Mouse (Mus musculus) olfactory bulb, adult 2 months (tissue): ENCODE results near the gene Klhl18. TPM values are rescaled to one million over a fixed set of nuclear protein-coding genes. Genes with fewer than 3 reads are reported as not detected.

Experiments used
- H3K27ac ChIP-seq: fragments of 200-500 bp; 2 replicates; pipeline ENCODE4 v1.5.1; 2012; ENCODE audit warnings: low read depth, low read length; ENCODE audit not compliant: insufficient read depth
- H3K4me1 ChIP-seq: fragments of 200-500 bp; 2 replicates; pipeline ENCODE4 v1.6.1; 2012; ENCODE audit warnings: low read length; ENCODE audit not compliant: control insufficient read depth, insufficient read depth
- H3K4me3 ChIP-seq: fragments of 200-500 bp; 2 replicates; pipeline ENCODE4 v1.5.1; 2012; ENCODE audit warnings: mild to moderate bottlenecking, low read depth, low read length, moderate library complexity; ENCODE audit not compliant: insufficient read depth
- CTCF ChIP-seq: fragments of 200-500 bp; IDR thresholded peaks from 2 replicates; pipeline ENCODE4 v1.5.1; 2012; ENCODE audit warnings: low read depth, mild to moderate bottlenecking, low read length, moderate library complexity; ENCODE audit not compliant: insufficient read depth
- POLR2A ChIP-seq: fragments of 200-500 bp; IDR thresholded peaks from 2 replicates; pipeline ENCODE4 v1.6.1; 2012; ENCODE audit warnings: mild to moderate bottlenecking, low read depth, low read length, moderate library complexity; ENCODE audit not compliant: insufficient read depth
- WGBS: fragments of 180-500 bp; shearing (Covaris S2); methylation state at CpG from one replicate; pipeline ENCODE4 v1.1.7; 2018; 5-methylcytosine and 5-hydroxymethylcytosine counted together
- polyA plus RNA-seq: library from polyadenylated mRNA; stranded (reverse); fragments of >200 nt; gene quantifications from 2 replicates; pipeline ENCODE4 v1.2.4, GENCODE M21; 2012; ENCODE audit warnings: low replicate concordance; ENCODE audit not compliant: missing spikeins, insufficient read depth, insufficient read length

Klhl18 gene
- polyA plus RNA-seq, 1 experiment, result not detected

GRCm38 (mm10) chr9:110436041-110436440 is 40.5 kb downstream of the Klhl18 start:
- no peak for TF ChIP-seq CTCF
- no peak for TF ChIP-seq POLR2A
- Histone ChIP-seq H3K27ac (no peak overlapping the region), H3K4me1 (peaks cover 2% of the 10 kb centered on the region; the same call in 1 of the 2 replicates), H3K4me3 (no peak overlapping the region)
- 90% methylated on average over 11 of the region's 11 CpGs for WGBS

- Histone ChIP-seq H3K4me1 (peaks cover 2% of the 10 kb centered on the region; the same call in 1 of the 2 replicates), H3K27ac (no peak overlapping the region), H3K4me3 (no peak overlapping the region)
- no peak for TF ChIP-seq POLR2A
- TF ChIP-seq CTCF, result no peak
- 98% methylated on average over 2 of the region's 2 CpGs for WGBS
These were observed 43.4 kb downstream of the Klhl18 start for GRCm38 (mm10) chr9:110433045-110433444.

GRCm38 (mm10) chr9:110431241-110431640 is 45.3 kb downstream of the Klhl18 start:
- Histone ChIP-seq H3K27ac (peak overlapping the region; percentile 39; the same call in 1 of the 2 replicates), H3K4me1 (peaks cover 2% of the 10 kb centered on the region; the same call in 1 of the 2 replicates), H3K4me3 (no peak overlapping the region)
- 42% methylated on average over 8 of the region's 8 CpGs for WGBS
- TF ChIP-seq CTCF (no peak), POLR2A (no peak)

GRCm38 (mm10) chr9:110419511-110420112 is 56.9 kb downstream of the Klhl18 start, which contains the start of gene Ngp:
Gene Ngp, plus strand, starts transcription at chr9:110419747.
- TF ChIP-seq POLR2A (no peak), CTCF (no peak)
- H3K27ac ChIP-seq, result no peak within 1 kb of the TSS
- WGBS, result 91% methylated on average over 12 of the region's 12 CpGs
- H3K4me1 ChIP-seq, result no peaks in the 10 kb centered on the region
- H3K4me3 ChIP-seq, result no peak within 1 kb of the TSS

- H3K27ac ChIP-seq, result no peak overlapping the region
- no peak for TF ChIP-seq CTCF
- TF ChIP-seq POLR2A, result no peak
- no peak overlapping the region for H3K4me3 ChIP-seq
- H3K4me1 ChIP-seq, result no peaks in the 10 kb centered on the region
- WGBS, result 52% methylated on average over 9 of the region's 9 CpGs
These were observed 62.7 kb downstream of the Klhl18 start for GRCm38 (mm10) chr9:110413785-110414184.

GRCm38 (mm10) chr9:110412926-110413325 is 63.6 kb downstream of the Klhl18 start:
- Histone ChIP-seq H3K27ac (no peak overlapping the region), H3K4me3 (no peak overlapping the region), H3K4me1 (no peaks in the 10 kb centered on the region)
- 59% methylated on average over 7 of the region's 7 CpGs for WGBS
- no peak for TF ChIP-seq CTCF
- TF ChIP-seq POLR2A, result no peak

GRCm38 (mm10) chr9:110410908-110411887 is 65.3 kb downstream of the Klhl18 start:
- Histone ChIP-seq H3K4me3 (no peak overlapping the region), H3K4me1 (peaks cover 5% of the 10 kb centered on the region), H3K27ac (no peak overlapping the region)
- WGBS, result 33% methylated on average over 6 of the region's 6 CpGs
- 0 out of 2 replicates have a peak, but pooled peaks have one; percentile 18 for TF ChIP-seq CTCF
- TF ChIP-seq POLR2A, result no peak

- H3K27ac ChIP-seq, result peak within 1 kb of the TSS; percentile 92
- TF ChIP-seq CTCF, result no peak
- TF ChIP-seq POLR2A, result peak; percentile 58
- H3K4me1 ChIP-seq, result peaks cover 7% of the 10 kb centered on the region
- H3K4me3 ChIP-seq, result peak within 1 kb of the TSS; percentile 78
- WGBS, result under 1% methylated on average over 39 of the region's 39 CpGs
These were observed 68.3 kb downstream of the Klhl18 start, which contains the start of gene Ptpn23 for GRCm38 (mm10) chr9:110408099-110408773. Gene Ptpn23, minus strand, starts transcription at chr9:110408213.
